Mouse (Mus musculus) cerebellum, adult 9-10 months (tissue): Measurements from ENCODE around the gene 4930415O20Rik.

Experiments used
- DNase-seq: peaks from one replicate; pipeline ENCODE4 v3.0.0; 2022

4930415O20Rik gene

DNA sequence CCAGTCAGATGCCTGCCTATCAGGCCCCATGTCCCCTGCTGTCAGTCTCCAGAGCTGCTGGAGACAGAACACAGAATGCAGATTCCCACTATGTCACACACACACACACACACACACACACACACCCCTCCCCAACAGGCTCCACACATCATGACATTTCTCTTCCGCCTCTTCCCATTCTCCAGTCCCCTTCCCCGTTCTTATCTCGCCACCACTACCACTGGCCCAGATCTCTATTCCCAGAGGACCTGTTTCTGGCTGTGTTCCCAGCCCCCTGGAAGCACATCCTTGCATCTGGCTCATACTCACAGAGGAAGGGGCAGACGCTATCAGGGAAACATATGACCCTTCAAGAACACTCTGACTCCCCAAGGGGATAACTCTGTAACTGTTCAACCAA is 36.8 kb downstream of the 4930415O20Rik start:
- DNase-seq: no peak

DNA sequence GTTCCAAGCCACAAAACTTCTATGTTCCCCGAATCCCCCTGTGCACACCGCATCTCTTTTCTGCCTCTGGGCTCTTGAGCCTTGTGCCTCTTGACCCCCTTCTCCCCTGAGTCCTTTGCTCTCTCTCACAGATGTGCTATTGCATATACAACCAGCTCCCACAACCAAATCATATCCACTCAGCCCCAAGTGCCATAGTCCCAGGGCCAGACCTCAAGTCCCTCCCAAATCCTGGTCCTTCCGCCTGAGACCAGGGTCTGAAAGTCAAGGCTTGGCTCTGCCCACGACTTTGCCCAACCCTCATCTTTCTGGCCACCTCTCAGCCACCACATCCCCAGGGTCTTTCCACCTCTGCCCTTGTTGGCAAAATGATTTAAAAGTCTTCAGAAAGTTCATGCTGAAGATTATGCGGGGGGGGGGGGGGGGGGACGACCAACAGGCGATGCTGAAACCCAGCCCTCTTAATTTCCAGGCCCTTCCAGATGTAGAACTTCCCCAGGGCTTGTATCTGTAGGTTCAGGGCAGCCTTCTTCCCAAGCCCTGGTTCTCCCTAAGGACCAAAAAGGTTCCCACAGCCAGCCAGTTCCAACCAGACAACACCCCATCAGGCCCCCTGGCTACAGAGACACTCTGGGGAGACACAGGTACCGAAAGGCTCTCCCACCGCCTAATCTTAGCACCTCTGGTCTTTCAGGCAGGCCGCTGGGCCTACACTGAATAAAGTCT is 37.4 kb downstream of the 4930415O20Rik start:
- no peak for DNase-seq

DNA sequence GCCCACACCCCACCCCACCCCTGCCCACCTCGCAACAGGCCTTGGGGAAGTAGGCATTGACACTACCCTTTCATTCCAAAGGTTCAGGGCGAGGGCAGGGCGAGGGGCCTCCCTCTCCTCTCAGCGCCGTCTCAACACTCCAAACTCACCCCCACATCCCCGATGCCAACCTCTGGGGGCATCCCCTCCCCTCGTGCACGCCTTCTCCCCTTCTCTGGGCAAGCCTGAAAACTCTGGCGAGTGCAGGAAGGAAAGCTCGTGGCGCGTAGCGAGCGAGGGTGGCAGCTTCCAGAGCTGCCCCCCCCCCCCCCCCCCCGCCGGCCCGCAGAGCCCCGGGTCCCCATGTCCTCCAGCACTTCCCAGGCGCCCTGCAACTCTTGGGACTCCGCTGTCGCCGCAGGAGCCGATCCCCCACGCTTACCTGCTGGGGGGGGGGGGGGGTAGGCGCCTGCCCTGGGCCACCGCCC is 38.0 kb downstream of the 4930415O20Rik start:
- peak; percentile 34 for DNase-seq

DNA sequence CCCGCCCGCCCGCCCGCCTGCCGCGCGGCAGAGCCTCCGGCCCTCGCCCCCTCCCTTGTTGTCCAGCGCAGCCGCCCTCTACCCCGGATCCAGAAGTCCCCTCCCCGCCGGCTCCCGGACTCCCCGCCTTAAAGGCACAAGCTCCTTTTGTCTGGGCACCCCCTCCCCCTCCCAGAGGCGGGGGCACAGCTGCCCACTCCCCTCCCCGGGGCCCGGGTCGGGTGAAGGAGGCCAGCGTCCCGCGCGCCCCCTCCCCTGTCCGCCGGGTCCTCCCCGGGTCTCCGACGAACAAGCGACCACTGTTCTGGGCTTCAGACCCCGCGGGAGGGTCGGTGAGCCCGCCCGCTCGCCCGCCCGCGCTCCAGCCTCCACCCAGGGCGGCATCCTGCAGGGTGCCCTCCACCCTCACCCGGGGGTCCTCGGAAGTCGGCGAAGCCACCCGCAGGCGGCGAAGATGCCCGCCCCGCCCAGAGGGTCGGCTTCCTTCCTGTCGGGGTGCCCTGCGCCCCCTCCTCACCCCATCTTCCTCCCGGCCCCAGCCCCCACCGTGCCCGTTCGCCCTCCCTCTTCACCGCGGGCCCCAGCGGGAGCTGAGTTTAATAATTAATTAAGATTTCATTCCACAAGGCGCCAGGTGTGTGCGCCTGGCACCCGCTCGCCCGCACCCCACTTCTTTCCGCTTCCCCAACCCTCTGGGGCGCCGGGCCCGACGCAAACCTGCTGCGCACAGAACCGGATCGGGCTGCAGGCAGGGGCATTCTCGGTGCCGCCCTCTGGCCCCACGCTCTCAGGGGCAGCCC is 38.7 kb downstream of the 4930415O20Rik start, which contains the start of gene Adcy6:
Gene Adcy6, minus strand, starts transcription at position 746 of the 800 bp plus-strand sequence.
- peak; percentile 75 for DNase-seq

DNA sequence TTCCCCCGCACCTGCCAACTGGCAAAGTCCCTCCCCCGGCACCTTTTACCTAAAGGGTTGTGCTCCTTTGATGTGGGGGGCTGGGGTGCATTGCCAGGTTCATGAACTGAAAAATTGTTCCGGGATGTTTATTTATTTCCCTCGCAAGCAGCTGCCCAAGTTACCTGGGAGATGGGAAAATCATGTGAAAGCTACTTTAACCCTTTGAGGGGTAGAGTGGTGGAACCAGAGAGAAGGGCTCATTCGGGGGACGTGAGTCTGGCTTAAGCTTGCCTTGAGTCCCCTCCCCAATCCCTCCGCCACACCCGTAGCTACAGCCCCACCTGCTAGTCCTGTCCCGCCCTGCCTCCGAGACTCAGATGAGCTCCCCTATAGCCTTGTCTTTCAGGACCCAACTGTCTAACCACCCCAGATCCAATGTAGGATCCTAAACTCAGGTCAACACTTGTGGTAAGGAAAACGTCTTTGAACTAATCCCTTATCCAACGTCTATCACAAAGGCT is 39.4 kb downstream of the 4930415O20Rik start:
- peak; percentile 59 for DNase-seq

DNA sequence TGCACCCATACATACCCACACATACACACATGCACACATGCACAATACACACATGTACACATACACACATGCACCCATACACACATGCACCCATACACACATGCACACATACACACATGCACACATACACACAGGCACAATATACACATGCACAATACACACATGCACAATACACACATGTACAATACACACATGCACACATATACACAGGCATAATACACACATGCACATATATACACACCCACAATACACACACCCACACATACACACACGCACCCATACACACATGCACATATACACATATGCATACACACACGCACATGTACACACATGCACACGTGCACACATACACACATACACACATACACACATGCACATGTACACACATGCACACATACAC is 41.4 kb downstream of the 4930415O20Rik start:
- no peak for DNase-seq

DNA sequence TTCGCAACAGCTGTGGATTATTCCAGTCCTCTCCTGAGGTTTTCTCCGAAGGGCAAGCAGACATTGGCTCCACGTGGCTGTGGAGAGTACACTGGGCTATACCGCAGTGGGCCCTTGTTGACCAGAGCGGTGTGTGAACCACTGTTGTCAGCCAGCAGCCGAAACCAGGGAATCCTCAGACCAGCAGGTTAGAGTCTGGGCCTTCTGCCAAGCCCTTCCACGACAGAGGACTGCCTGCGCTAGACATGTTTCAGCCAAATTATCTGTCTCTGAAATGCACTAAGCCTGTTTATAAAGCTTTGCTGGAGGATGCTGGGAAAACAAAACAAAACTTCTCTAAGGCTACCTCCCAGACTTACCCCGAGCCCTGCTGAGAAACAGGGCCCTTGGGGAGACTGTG is 43.7 kb downstream of the 4930415O20Rik start:
- peak; percentile 46 for DNase-seq

DNA sequence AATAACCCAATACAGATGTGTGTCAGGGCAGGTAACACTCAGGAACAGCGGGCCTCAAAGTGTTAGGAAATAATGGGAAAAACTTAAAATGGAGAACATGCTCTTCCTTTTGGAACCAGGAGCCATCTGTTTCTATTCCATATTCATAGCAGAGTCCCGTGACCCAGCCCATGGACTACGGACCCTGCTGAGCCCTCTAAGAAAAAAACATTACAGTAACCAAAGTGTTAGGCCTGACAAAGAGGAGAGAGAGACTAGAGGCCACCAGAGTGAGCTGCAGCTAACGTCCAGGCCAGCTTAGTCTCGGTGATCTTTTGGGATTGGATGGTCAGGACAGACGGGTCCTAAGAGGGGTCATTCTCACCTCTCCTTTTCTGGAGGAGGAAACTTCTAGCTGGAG is 44.2 kb downstream of the 4930415O20Rik start:
- no peak for DNase-seq

DNA sequence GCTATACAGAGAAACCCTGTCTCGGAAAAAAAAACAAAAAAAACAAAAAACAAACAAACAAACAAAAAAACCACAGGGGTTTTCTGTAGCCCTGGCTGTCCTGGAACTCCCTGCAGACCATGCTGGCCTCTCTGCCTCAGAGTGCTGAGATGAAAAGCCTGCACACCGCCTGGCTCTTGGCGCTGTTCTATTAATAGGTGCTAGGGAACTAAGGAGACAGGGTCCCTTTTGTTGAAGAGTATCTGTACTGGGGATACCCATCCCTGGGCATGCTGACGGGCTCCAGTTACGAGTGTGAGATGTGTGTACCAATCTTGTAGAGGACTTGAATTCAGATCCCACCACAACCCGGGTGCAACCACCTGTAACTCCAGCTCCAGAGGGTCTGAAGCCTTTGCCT is 44.9 kb downstream of the 4930415O20Rik start:
- DNase-seq: no peak

DNA sequence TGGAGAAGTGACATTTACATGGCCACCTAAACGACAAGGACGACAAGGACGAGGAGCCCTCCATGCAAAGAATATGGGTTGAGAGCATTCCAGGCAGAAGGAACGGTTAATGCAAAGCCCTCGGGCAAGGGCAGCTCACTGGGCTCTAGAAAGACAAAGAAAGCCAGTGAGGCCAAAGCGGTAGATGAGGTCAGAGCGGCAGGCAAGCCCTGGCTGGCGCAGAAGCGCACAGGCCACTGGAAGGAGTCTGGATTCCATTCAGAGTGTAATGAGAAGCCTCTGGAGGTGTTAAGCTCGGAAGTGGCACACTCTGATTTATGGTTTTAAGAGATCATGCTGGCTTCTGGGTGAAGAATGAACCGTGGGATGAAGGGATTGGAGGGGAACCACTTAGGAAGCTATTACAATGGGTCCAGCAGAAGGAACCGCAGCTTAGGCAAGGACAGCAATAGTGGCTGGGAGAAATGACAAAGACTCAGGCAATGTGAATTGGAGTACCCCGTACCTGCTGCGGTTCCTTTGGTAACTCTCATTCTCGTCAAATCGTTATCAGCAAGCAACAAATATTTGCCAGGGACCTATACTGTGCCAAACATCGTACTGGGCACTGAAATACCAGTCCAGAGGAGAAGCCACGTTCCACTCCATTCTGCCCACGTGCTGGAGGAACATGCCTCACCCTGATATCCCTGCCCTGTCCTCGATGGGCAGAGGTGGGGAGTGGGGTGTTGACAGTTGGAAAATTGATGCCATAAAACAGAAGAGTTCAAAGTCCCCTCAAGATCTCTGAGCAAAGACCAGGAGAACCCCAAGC is 45.8 kb downstream of the 4930415O20Rik start:
- no peak for DNase-seq

DNA sequence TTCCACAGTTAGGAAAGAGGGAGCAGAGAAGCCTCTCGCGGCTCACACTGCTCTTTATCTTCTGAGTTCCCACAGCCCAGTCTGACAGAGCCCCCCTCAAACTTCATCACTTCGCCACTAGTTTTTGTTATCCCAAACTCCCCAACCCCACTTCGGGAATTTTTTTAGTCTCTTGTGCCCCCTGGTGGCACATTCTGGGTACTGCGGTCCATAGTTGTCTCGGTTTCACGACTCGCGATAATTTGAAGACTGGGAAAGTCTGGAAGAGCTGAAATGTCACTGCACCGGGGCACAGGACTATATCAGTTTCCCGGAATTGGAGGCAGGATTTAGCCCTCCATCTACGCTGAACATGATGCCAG is 46.4 kb downstream of the 4930415O20Rik start:
- DNase-seq: peak; percentile 76

DNA sequence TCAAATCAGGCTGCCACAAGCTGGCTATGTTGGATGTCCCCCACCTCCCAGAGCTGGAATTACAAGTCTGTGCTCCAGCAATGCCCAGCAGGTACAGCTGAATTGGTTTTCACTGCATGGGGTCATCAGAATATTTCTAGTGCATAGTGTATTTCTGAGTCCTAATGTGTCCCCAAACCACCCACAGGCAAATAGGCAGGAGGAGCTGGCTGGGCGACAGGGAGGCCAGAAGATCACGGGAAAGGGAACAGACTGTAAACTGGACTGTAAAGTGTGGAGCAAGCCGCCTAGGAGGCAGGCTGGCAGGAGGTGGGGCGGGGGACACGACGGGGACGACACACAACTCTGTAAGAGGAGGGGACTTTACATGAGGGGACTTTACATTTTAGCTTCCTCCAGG is 51.4 kb downstream of the 4930415O20Rik start:
- no peak for DNase-seq

DNA sequence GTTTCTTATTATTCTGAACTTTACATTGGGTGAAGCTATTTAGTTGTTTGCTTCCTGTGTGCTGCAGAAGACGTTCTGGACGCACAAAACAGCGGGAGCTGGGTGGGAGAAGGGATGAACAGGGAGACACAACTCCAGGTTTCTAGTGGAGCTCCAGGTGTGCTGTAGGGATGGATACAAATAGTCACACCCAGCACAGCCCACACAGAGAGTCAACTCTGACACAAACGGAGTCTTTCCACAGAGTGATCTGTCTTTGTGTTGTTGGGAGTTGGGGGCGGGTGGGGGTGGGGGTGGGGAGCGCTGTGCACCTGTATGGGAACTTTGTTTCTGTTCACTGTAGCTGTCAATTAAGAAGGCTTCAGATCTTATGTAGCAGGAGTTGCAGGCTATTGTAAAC is 51.9 kb downstream of the 4930415O20Rik start:
- no peak for DNase-seq

DNA sequence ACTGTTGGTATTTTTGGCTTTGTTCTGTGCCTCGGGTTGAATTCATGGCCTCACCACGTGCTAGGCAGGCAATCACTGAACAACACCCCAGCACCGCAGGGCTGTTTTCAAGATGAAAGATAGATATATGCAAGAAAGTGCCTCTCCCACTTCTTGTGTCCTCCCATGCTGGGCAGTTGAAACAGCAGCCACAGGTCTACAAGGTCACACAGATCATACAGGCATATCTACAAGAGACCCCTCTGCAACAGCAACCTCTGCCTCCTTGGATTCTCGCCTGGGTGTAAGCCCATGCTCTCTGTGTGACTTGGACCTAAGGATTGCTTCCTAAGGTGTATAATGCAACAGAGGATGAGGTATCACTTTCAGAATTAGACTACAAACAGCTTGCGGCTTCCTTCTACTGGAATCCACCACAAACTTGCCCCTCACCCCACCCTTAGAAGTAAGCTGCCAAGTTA is 52.6 kb downstream of the 4930415O20Rik start:
- no peak for DNase-seq

DNA sequence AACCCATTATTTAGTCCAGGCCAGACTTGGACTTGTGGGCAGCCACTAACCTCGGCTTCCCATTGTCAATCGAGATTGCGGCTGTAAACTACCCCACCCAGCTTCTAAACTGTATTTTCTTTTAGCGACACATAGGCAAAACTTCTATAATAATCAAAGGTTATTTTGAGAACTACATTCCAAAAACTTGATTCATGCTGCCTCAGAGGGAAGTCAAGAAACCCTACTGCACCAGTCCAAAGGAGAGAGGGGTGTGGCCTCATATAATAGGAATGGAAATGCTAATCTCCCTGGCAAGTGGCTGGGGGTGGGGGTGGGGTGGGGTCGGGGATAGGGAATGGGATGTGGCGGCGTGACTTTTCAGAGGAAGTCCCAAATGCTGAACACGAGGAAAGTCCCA is 55.3 kb downstream of the 4930415O20Rik start:
- no peak for DNase-seq

DNA sequence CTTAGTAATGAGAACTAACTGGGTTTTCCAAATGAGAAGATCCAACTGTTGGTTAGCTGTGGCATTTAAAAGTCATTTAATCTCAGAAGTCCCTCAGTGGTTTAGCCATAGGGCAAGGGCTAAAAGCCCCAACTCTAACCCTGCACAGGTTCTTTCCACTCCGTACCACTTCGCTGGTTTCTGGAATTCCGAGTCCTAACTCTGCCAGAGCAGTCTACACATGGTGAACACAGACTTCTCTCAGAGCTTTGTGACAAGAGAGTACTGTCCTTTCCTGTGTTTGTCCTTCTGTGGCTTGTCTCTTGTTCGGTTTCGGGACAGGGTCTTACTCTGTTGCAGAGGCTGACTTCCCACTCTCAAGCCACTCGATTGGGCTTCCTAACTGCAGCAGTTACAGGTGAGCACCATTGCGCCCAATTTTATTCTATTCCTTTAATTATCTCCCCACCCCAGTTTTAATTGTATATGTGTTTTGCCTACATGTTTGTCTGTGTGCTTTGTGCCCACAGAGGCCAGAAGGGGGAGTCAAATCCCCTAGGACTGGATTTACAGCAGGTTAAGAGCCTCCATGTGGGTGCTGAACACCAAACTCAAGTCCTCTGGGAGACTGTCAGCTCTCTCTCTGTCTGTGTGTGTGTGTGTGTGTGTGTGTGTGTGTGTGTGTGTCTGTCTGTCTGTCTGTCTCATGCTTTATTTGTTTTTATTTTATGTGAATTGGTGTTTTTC is 55.8 kb downstream of the 4930415O20Rik start:
- no peak for DNase-seq

DNA sequence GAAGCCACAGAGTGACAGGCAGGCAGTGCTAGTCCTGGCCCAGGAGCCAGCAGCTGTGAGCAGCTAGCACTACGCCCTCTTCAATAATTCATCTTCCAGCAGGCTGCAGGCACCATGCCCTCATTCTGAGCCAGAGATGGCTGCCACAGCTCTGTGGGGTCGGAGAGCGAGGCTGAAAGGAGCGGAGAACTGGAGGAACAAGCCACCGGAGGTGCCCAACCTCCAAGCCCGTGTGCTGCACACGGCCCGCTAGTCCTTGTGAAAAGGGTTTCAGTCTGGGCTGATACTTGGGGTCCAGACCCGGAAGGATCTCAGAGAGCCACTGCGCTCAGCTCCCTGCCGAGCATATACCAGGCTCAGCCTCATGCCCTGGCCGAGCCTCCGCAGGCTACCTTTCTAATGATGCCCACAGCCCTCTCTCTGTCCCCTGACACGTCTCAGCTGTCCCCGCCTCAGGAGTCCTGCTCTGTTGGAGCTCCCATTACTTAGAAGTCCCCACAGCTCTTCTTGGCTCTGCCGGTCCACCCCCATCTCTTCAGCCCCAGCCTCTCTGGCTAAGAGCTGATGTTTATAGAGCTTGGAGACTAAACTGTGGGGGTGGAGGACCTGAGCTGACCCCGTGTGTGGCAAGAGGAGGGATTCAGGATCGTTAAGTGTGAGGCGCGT is 57.9 kb downstream of the 4930415O20Rik start:
- DNase-seq: no peak

DNA sequence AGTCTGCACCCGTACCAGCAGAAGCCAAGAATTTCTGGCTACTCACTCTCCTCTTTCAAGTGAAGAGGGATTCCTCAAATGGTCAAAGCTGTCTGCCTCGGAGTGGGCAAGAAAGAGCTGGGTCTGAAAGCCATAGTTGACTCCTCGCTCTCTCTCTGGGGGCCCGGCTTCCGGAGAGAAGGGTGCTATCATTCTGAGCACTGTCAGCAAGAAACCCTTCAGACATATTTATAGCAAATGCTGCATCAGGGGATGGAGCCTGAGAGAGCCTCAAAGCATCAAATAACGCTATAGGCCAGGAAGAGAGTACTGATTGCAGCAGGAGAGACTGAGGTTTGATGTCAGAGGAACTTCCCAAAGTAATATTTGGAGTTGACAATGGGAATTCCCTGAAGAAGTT is 58.7 kb downstream of the 4930415O20Rik start:
- DNase-seq: no peak

DNA sequence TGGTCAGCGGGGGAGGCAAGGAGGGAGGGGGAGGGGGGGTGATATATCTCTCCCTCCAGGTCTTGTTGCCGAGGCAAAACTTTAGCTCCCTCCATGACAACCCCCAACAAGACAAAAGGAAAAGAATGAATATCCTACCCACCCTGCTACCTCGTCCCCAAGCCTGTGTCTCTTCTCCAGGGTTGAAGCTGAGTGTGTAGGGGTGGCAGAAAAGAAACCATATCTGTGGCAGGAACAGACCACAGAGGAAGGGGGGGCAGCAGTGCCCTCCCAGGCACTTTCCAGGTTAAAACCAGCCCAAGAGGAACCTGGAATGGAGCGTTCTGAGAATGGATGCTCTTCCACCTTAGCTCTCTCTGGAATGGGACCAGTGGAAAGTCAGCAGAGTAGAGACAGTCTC is 59.7 kb downstream of the 4930415O20Rik start, which contains the start of gene Cacnb3:
Gene Cacnb3, plus strand, starts transcription at position 301 of the 400 bp plus-strand sequence.
- DNase-seq: no peak

DNA sequence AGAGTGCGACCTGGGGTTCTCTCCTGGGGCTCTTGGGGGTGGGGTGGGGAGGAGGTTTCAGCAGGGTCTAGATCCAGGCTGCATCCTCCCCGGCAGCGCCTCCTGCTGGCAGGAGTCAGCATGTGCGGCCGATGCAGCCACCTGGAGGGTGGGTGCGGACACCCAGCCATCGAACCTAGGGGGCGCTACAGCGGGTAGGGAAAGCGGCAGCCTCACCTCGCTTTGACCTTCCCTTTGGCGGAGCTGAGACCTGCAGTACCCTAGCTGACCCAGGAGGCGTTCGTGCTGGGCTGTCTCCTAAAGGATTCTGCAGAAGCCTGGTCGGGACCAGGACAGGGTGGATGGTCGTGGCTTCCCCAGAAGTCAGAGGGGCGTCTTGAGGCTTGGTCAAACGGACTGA is 60.7 kb downstream of the 4930415O20Rik start:
- peak; percentile 72 for DNase-seq

DNA sequence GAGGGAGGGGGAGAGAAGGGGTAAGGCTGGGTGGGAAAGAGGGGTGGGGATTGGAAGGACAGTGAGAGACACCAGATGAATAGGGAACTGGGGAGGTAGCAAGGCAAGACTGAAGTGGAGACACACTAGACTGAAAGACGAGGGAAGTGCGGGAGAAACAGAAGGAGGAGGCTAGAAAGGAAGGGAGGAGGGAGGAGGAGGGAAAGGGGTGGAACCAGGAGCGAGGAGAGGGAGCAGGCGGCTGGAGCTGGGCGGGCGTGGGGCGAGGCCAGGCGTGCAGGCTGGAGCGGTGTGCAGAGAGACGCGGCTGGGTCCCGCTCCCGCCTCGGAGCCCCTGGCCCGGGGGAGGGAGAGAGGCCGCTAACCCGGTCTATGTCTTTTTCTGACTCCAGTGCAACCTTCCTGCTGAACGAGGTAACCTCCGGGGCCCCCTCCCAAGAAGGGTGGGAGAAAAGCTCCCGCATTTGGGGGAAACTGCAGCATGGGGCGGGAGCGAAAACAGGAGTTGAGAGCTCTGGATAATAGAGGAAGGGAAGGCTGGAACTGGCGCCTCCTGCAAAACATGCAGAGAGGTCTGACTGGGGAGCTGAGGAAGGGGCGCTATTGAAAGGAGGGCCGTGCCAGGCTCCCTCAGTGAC is 61.4 kb downstream of the 4930415O20Rik start:
- peak; percentile 56 for DNase-seq
